Mouse (Mus musculus): ENCODE measurements around the gene Pwp1. TPM values are rescaled to one million over a fixed set of nuclear protein-coding genes. Genes with fewer than 3 reads are reported as not detected.

Gene Pwp1
- polyA plus RNA-seq (2012): 20.3 and 27.1 TPM in 2 replicates

DNA sequence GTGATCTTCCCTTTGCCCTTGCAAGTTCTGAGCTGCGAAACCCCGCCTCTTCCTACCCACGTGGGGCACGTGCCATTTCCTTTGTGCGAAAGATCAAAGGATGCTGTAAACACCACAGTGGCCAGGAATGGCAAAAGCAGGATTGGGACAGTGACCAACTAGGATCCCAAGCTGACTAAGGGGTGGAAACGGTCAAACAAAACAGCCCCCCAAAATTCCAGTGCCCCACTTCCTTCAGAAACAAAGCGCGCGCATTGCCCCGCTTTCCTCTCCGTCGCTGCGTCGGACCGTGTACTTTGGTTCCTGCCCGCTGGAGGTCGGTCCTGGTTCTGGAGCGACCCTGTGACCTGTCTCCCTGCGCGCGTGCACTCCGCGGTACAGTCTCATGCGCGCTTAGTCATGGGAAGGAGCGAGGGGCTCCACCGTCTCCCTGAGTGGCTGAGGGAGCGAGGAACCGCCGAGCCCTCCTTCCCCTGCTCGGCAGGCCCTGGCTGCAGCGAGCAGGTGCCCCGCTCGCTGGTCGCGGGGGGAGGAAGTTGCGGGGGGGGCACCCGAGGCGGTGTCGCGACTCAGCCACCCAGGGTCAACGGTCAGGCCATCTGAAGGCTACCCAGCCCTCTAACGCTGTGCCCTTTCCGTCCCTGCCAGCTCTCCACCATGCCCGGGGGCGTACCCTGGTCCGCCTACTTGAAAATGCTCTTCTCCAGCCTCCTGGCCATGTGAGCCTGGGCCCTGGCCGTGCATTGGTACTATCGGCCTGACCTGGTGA, at the start of gene Pwp1:
Gene Pwp1, plus strand, starts transcription at position 410 of the 769 bp plus-strand sequence.

DNA sequence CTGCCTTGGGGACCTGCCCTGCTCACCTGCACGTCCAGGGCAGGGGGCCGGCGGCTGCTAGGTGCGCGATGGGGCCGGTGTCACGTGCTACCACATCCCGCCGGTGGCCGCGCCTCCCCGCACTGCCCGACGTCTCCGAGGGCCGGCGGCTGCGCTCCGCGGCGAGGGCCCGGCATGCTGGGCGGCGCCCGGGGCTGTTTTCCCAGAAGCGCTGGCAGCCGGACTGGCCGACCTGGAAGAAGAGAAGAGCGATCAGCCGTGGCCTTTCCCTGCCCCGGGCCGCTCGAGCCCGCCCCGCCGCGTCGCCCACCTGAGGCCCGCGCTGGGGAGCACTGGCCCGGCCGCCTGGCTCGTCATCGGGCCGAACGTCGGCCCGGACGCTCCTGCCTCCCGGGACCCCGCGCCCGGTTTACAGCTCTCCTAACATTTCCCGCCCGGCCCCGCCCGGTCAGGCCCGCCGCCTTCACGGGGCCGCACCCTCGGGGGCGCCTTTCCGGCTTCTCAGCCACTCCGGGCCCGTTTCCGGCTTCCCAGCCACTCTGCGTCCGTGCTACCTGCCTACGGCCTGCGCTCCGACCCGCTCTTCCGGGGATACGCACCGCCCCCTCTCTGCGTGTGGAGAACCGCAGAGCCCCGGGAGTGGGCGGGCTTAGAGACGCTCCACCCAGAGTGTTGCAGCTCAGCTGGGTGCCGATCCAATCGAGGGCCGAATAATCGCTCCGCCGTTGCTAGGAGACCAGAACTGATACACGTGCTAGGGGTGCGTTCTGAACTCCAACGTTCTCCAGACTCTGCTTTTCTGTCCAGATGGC, 87.4 kb downstream of the Pwp1 start, which contains the start of gene Prdm4:
Gene Prdm4, minus strand, starts transcription at position 645 of the 812 bp plus-strand sequence.

DNA sequence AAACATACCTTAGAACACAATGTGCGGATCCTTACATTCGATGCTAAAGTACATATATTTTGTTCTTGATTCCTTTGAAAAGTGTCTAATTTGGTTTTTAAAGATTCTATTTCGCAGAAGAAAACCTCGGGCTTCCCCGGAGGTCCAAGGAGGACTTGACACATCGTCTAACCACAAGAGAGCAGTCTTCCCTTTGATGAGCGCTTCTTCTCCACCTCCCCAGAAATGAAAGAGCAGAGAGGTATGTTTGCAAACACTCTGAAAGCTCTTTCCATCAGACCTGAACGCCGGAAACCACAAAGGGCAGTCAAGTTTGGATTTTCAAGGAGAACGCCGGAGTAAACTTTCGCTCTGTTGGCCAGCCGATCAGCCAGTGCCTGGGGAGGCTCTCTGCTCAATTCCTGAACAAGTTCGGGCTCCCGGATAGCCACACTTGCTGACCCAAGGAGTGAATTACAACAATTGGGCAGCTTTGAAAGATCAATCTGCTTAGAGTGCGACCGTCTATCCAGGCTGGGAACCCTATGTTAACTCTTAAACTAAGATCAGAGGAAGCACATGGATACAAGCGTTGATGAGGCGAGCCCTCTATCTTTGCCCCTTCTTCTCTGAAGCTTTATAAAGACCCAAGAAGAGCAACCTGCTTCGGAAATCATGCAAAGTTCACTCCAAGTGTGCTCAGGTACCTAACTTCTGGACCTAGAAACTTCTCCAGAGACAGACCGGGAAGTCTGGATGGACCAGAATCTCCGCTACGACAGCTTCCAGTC, 98.6 kb downstream of the Pwp1 start, which contains the start of gene Ascl4:
Gene Ascl4, plus strand, starts transcription at position 6 of the 770 bp plus-strand sequence.

Other genes starting within 250 kb of the Pwp1 start
- gene Prdm4, start 87.6 kb downstream of the Pwp1 start, polyA plus RNA-seq (2012): 17.1 TPM in 2 replicates
- not detected in 2 replicates for gene Ascl4, start 98.2 kb downstream of the Pwp1 start, polyA plus RNA-seq (2012)
- gene Rtcb, start 128.3 kb downstream of the Pwp1 start, polyA plus RNA-seq (2012): 62.6 and 70.3 TPM in 2 replicates
- 0.26 and 1.00 TPM in 2 replicates for gene Bpifc, start 182.4 kb downstream of the Pwp1 start, polyA plus RNA-seq (2012)
- gene Fbxo7, start 192.5 kb downstream of the Pwp1 start, polyA plus RNA-seq (2012): 19.9 and 28.0 TPM in 2 replicates

Data from megakaryocyte-erythroid progenitor cell, adult 5 weeks (primary cell).